Mouse (Mus musculus) erythroblast, embryonic 14.5 days (primary cell): ENCODE results near the gene Il2rb.

Experiments
- GATA1 ChIP-seq: IDR thresholded peaks from 2 replicates; pipeline ENCODE4 v1.6.1; 2012; ENCODE audit warnings: low read length, inconsistent platforms, mixed read lengths
- TAL1 ChIP-seq: IDR thresholded peaks from 3 replicates; pipeline ENCODE4 v1.6.1; 2012; ENCODE audit warnings: low read length, inconsistent platforms, mixed read lengths

GRCm38 (mm10) chr15:78514393-78515146 is 19.5 kb upstream of the Il2rb start:
- TF ChIP-seq TAL1 (no peak), GATA1 (no peak)
